Mouse (Mus musculus): Measurements from ENCODE around the gene Dgki. TPM values are rescaled to one million over a fixed set of nuclear protein-coding genes. Genes with fewer than 3 reads are reported as not detected.

Dgki gene
- 2.5 and 2.8 TPM in 2 replicates for polyA plus RNA-seq (2014; fragmentation: Nextera tagmentation; extraction: Ambion mirVana)

GRCm38 (mm10) chr6:37299562-37300390 is at the start of gene Dgki:
Gene Dgki, minus strand, starts transcription at chr6:37300184.
- WGBS = under 1% methylated on average over 65 of the region's 65 CpGs
- Histone ChIP-seq H3K9me3 (ENCODE audit: control insufficient read depth, low read length) (no peaks in the 10 kb centered on the region), H3K4me2 (ENCODE audit: low read depth) (peak within 1 kb of the TSS; percentile 90), H3K27ac (ENCODE audit: low read depth, low read length) (no peak within 1 kb of the TSS), H3K4me1 (ENCODE audit: control insufficient read depth, insufficient read depth, low read length) (peaks cover 3% of the 10 kb centered on the region; the same call in 1 of the 2 replicates), H3K9ac (ENCODE audit: low read length) (peak within 1 kb of the TSS; percentile 76), H3K27me3 (ENCODE audit: control insufficient read depth, insufficient read depth, low read length) (peaks cover 22% of the 10 kb centered on the region), H3K36me3 (ENCODE audit: control insufficient read depth, insufficient read depth, low read length) (no peaks in the 10 kb centered on the region), H3K4me3 (ENCODE audit: low read depth, low read length) (peak within 1 kb of the TSS; percentile 51)
- peak; percentile 97 for ATAC-seq (ENCODE audit: insufficient read depth, low FRiP score, low TSS enrichment)
- peak; percentile 87 for DNase-seq (ENCODE audit: low spot score)

- Histone ChIP-seq H3K27ac (ENCODE audit: low read depth, low read length) (no peak overlapping the region), H3K4me2 (ENCODE audit: low read depth) (no peak overlapping the region), H3K4me1 (ENCODE audit: control insufficient read depth, insufficient read depth, low read length) (no peaks in the 10 kb centered on the region), H3K36me3 (ENCODE audit: control insufficient read depth, insufficient read depth, low read length) (no peaks in the 10 kb centered on the region), H3K9ac (ENCODE audit: low read length) (no peak overlapping the region), H3K4me3 (ENCODE audit: low read depth, low read length) (no peak overlapping the region), H3K27me3 (ENCODE audit: control insufficient read depth, insufficient read depth, low read length) (no peaks in the 10 kb centered on the region), H3K9me3 (ENCODE audit: control insufficient read depth, low read length) (no peaks in the 10 kb centered on the region)
- ATAC-seq (ENCODE audit: insufficient read depth, low FRiP score, low TSS enrichment) (no peak), DNase-seq (ENCODE audit: low spot score) (no peak)
- 85% methylated on average over 5 of the region's 5 CpGs for WGBS
These were observed 47.6 kb upstream of the Dgki start for GRCm38 (mm10) chr6:37347606-37348005.

- Histone ChIP-seq H3K9ac (ENCODE audit: low read length) (no peak overlapping the region), H3K27me3 (ENCODE audit: control insufficient read depth, insufficient read depth, low read length) (no peaks in the 10 kb centered on the region), H3K36me3 (ENCODE audit: control insufficient read depth, insufficient read depth, low read length) (no peaks in the 10 kb centered on the region), H3K4me3 (ENCODE audit: low read depth, low read length) (no peak overlapping the region), H3K27ac (ENCODE audit: low read depth, low read length) (no peak overlapping the region), H3K4me2 (ENCODE audit: low read depth) (no peak overlapping the region), H3K9me3 (ENCODE audit: control insufficient read depth, low read length) (no peaks in the 10 kb centered on the region), H3K4me1 (ENCODE audit: control insufficient read depth, insufficient read depth, low read length) (peaks cover 3% of the 10 kb centered on the region; the same call in 1 of the 2 replicates)
- no peak for DNase-seq (ENCODE audit: low spot score)
- no peak for ATAC-seq (ENCODE audit: insufficient read depth, low FRiP score, low TSS enrichment)
- WGBS = 86% methylated on average over 5 of the region's 5 CpGs
These were observed 38.1 kb upstream of the Dgki start for GRCm38 (mm10) chr6:37338055-37338454.

- Histone ChIP-seq H3K36me3 (ENCODE audit: control insufficient read depth, insufficient read depth, low read length) (no peaks in the 10 kb centered on the region), H3K9me3 (ENCODE audit: control insufficient read depth, low read length) (no peaks in the 10 kb centered on the region), H3K27me3 (ENCODE audit: control insufficient read depth, insufficient read depth, low read length) (no peaks in the 10 kb centered on the region), H3K4me3 (ENCODE audit: low read depth, low read length) (no peak overlapping the region), H3K9ac (ENCODE audit: low read length) (no peak overlapping the region), H3K4me2 (ENCODE audit: low read depth) (no peak overlapping the region), H3K4me1 (ENCODE audit: control insufficient read depth, insufficient read depth, low read length) (peaks cover 3% of the 10 kb centered on the region; the same call in 1 of the 2 replicates), H3K27ac (ENCODE audit: low read depth, low read length) (no peak overlapping the region)
- DNase-seq (ENCODE audit: low spot score) = no peak
- ATAC-seq (ENCODE audit: insufficient read depth, low FRiP score, low TSS enrichment) = no peak
- 20% methylated on average over 5 of the region's 5 CpGs for WGBS
These were observed 36.9 kb upstream of the Dgki start for GRCm38 (mm10) chr6:37336831-37337260.

GRCm38 (mm10) chr6:37336381-37336780 is 36.4 kb upstream of the Dgki start:
- Histone ChIP-seq H3K4me1 (ENCODE audit: control insufficient read depth, insufficient read depth, low read length) (peaks cover 3% of the 10 kb centered on the region; the same call in 1 of the 2 replicates), H3K36me3 (ENCODE audit: control insufficient read depth, insufficient read depth, low read length) (no peaks in the 10 kb centered on the region), H3K9me3 (ENCODE audit: control insufficient read depth, low read length) (no peaks in the 10 kb centered on the region), H3K4me3 (ENCODE audit: low read depth, low read length) (no peak overlapping the region), H3K9ac (ENCODE audit: low read length) (no peak overlapping the region), H3K27me3 (ENCODE audit: control insufficient read depth, insufficient read depth, low read length) (no peaks in the 10 kb centered on the region), H3K27ac (ENCODE audit: low read depth, low read length) (no peak overlapping the region), H3K4me2 (ENCODE audit: low read depth) (no peak overlapping the region)
- WGBS = 64% methylated on average over 7 of the region's 7 CpGs
- ATAC-seq (ENCODE audit: insufficient read depth, low FRiP score, low TSS enrichment) = no peak
- DNase-seq (ENCODE audit: low spot score) = no peak

- peaks cover 3% of the 10 kb centered on the region for H3K4me1 ChIP-seq (ENCODE audit: control insufficient read depth, insufficient read depth, low read length)
- no peak overlapping the region for H3K4me3 ChIP-seq (ENCODE audit: low read depth, low read length)
- no peak overlapping the region for H3K9ac ChIP-seq (ENCODE audit: low read length)
- H3K27me3 ChIP-seq (ENCODE audit: control insufficient read depth, insufficient read depth, low read length) = no peaks in the 10 kb centered on the region
- H3K9me3 ChIP-seq (ENCODE audit: control insufficient read depth, low read length) = no peaks in the 10 kb centered on the region
- WGBS = 61% methylated on average over 10 of the region's 10 CpGs
- DNase-seq (ENCODE audit: low spot score) (no peak), ATAC-seq (ENCODE audit: insufficient read depth, low FRiP score, low TSS enrichment) (no peak)
- no peak overlapping the region for H3K27ac ChIP-seq (ENCODE audit: low read depth, low read length)
- H3K4me2 ChIP-seq (ENCODE audit: low read depth) = no peak overlapping the region
- no peaks in the 10 kb centered on the region for H3K36me3 ChIP-seq (ENCODE audit: control insufficient read depth, insufficient read depth, low read length)
These were observed 32.9 kb upstream of the Dgki start for GRCm38 (mm10) chr6:37332846-37333245.

GRCm38 (mm10) chr6:37329901-37330864 is 30.2 kb upstream of the Dgki start:
- H3K9me3 ChIP-seq (ENCODE audit: control insufficient read depth, low read length) = no peaks in the 10 kb centered on the region
- DNase-seq (ENCODE audit: low spot score) (no peak), ATAC-seq (ENCODE audit: insufficient read depth, low FRiP score, low TSS enrichment) (no peak)
- H3K27ac ChIP-seq (ENCODE audit: low read depth, low read length) = no peak overlapping the region
- H3K9ac ChIP-seq (ENCODE audit: low read length) = no peak overlapping the region
- no peak overlapping the region for H3K4me3 ChIP-seq (ENCODE audit: low read depth, low read length)
- WGBS = 41% methylated on average over 5 of the region's 5 CpGs
- H3K36me3 ChIP-seq (ENCODE audit: control insufficient read depth, insufficient read depth, low read length) = no peaks in the 10 kb centered on the region
- no peak overlapping the region for H3K4me2 ChIP-seq (ENCODE audit: low read depth)
- H3K4me1 ChIP-seq (ENCODE audit: control insufficient read depth, insufficient read depth, low read length) = no peaks in the 10 kb centered on the region; the same call in 1 of the 2 replicates
- no peaks in the 10 kb centered on the region for H3K27me3 ChIP-seq (ENCODE audit: control insufficient read depth, insufficient read depth, low read length)

GRCm38 (mm10) chr6:37329376-37329775 is 29.4 kb upstream of the Dgki start:
- no peaks in the 10 kb centered on the region for H3K36me3 ChIP-seq (ENCODE audit: control insufficient read depth, insufficient read depth, low read length)
- no peak overlapping the region for H3K9ac ChIP-seq (ENCODE audit: low read length)
- ATAC-seq (ENCODE audit: insufficient read depth, low FRiP score, low TSS enrichment) (no peak), DNase-seq (ENCODE audit: low spot score) (no peak)
- 78% methylated on average over 3 of the region's 3 CpGs for WGBS
- no peaks in the 10 kb centered on the region; the same call in 1 of the 2 replicates for H3K4me1 ChIP-seq (ENCODE audit: control insufficient read depth, insufficient read depth, low read length)
- H3K4me2 ChIP-seq (ENCODE audit: low read depth) = no peak overlapping the region
- no peaks in the 10 kb centered on the region for H3K9me3 ChIP-seq (ENCODE audit: control insufficient read depth, low read length)
- no peaks in the 10 kb centered on the region for H3K27me3 ChIP-seq (ENCODE audit: control insufficient read depth, insufficient read depth, low read length)
- no peak overlapping the region for H3K4me3 ChIP-seq (ENCODE audit: low read depth, low read length)
- no peak overlapping the region for H3K27ac ChIP-seq (ENCODE audit: low read depth, low read length)

Measured in neural tube, embryonic 11.5 days (tissue).